Mouse (Mus musculus) E14TG2a.4 (cell line): ENCODE results near the gene Sh2d3c.

Source experiments
- CTCF ChIP-seq: conservative IDR thresholded peaks from 2 replicates; pipeline ENCODE4 v1.5.1; 2014; ENCODE audit warnings: low read length
- NANOG ChIP-seq: IDR thresholded peaks from 2 replicates; pipeline ENCODE4 v1.6.1; 2014; ENCODE audit warnings: borderline replicate concordance, low read length, mixed read lengths

DNA sequence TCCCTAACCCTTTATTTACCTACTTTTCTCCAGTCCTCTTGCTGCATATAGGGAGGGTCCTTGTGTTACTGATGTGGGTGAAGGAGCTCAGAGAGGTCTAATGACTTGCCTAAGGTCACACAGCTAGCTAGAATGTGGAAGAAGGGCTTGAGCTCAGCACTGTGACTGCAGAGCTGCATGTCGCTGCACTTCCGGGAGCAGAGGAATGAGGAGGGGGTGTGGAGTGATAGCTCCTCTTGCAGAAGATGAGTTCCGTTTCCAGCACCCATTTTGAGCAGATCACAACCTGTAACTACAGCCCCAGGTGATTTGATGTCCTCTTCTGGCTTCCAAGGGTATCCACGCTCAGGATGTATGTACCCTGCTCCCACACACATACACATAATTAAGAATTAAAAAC is 3.3 kb downstream of the Sh2d3c start:
- TF ChIP-seq CTCF (no peak), NANOG (no peak)
